Mouse (Mus musculus) hematopoietic stem cell, adult 5-6 weeks (primary cell): Measurements from ENCODE around the gene Nop16. TPM values are rescaled to one million over a fixed set of nuclear protein-coding genes. Genes with fewer than 3 reads are reported as not detected.

ENCODE experiments used
- ATAC-seq, 2 experiments: fragments of 125-278 bp in 1 of 2; replicated peaks in 1 of 2; 2 replicates each; pipeline ENCODE4 v1.8.0; 2016 to 2017; ENCODE audit warnings: inconsistent platforms in 2 of 2, mild to moderate bottlenecking in 2 of 2, moderate number of reproducible peaks in 2 of 2, low read depth in 1 of 2, moderate TSS enrichment in 1 of 2; ENCODE audit not compliant: low FRiP score in 2 of 2, poor library complexity in 2 of 2, severe bottlenecking in 2 of 2, insufficient read depth in 1 of 2, low TSS enrichment in 1 of 2
- total RNA-seq: library from RNA; stranded (forward); fragments of 172-1452, 232-1000 nt; gene quantifications from 2 replicates; pipeline ENCODE4 v1.2.3, GENCODE M21; 2017

Nop16 gene
- total RNA-seq, 1 experiment from 2014 or later: 59.5 TPM

GRCm38 (mm10) chr13:54603501-54603900 is 13.6 kb upstream of the Nop16 start:
- ATAC-seq: no peak

GRCm38 (mm10) chr13:54602639-54603111 is 12.8 kb upstream of the Nop16 start:
- no peak for ATAC-seq

GRCm38 (mm10) chr13:54598622-54599143 is 8.8 kb upstream of the Nop16 start:
- no peak for ATAC-seq

GRCm38 (mm10) chr13:54596870-54597269 is 7.0 kb upstream of the Nop16 start:
- no peak for ATAC-seq

GRCm38 (mm10) chr13:54596107-54596690 is 6.3 kb upstream of the Nop16 start:
- no peak for ATAC-seq

- no peak for ATAC-seq
Measured at GRCm38 (mm10) chr13:54593617-54594016, 3.7 kb upstream of the Nop16 start.

GRCm38 (mm10) chr13:54591776-54592356 is 2.0 kb upstream of the Nop16 start:
- no peak for ATAC-seq

GRCm38 (mm10) chr13:54589414-54589995 is 385 bp downstream of the Nop16 start:
- peak; percentile 2 to 12; a peak in 1 of 4 replicates for ATAC-seq

- no peak for ATAC-seq
Measured at GRCm38 (mm10) chr13:54585831-54586230, 4.1 kb downstream of the Nop16 start.

GRCm38 (mm10) chr13:54582860-54583259 is 7.0 kb downstream of the Nop16 start:
- ATAC-seq: no peak

- no peak for ATAC-seq
Measured at GRCm38 (mm10) chr13:54582126-54582525, 7.8 kb downstream of the Nop16 start.

- ATAC-seq: no peak
Measured at GRCm38 (mm10) chr13:54581385-54581784, 8.5 kb downstream of the Nop16 start.

GRCm38 (mm10) chr13:54577652-54578507 is 12.0 kb downstream of the Nop16 start:
- ATAC-seq: peak; percentile 33 to 62; a peak in 2 of 4 replicates

- ATAC-seq: no peak
Measured at GRCm38 (mm10) chr13:54575489-54575888, 14.4 kb downstream of the Nop16 start.

GRCm38 (mm10) chr13:54574854-54575481 is 14.9 kb downstream of the Nop16 start, which contains the start of gene Arl10:
TSS of gene Arl10 (plus strand) at chr13:54575015.
- peak; percentile 74 to 82 for ATAC-seq

GRCm38 (mm10) chr13:54572621-54573020 is 17.3 kb downstream of the Nop16 start:
- ATAC-seq: no peak

- no peak for ATAC-seq
Measured at GRCm38 (mm10) chr13:54571637-54572036, 18.3 kb downstream of the Nop16 start.
